Mouse (Mus musculus) CD4-positive helper T cell, adult 2 months (primary cell): ENCODE results near the gene Gsk3a.
A peak's percentile ranks its signal among the peaks of the same experiment; 100 is the strongest.
"Not testable (repeated sequence)": the region's sequence is repeated elsewhere in the genome, so short reads cannot be mapped to it uniquely, and the experiment has no call there.

ENCODE experiments used
- DNase-seq: peaks from one replicate; pipeline ENCODE4 v3.0.0-alpha.2; 2012; ENCODE audit warnings: low read depth, missing footprints, low spot score

The Gsk3a gene

DNA sequence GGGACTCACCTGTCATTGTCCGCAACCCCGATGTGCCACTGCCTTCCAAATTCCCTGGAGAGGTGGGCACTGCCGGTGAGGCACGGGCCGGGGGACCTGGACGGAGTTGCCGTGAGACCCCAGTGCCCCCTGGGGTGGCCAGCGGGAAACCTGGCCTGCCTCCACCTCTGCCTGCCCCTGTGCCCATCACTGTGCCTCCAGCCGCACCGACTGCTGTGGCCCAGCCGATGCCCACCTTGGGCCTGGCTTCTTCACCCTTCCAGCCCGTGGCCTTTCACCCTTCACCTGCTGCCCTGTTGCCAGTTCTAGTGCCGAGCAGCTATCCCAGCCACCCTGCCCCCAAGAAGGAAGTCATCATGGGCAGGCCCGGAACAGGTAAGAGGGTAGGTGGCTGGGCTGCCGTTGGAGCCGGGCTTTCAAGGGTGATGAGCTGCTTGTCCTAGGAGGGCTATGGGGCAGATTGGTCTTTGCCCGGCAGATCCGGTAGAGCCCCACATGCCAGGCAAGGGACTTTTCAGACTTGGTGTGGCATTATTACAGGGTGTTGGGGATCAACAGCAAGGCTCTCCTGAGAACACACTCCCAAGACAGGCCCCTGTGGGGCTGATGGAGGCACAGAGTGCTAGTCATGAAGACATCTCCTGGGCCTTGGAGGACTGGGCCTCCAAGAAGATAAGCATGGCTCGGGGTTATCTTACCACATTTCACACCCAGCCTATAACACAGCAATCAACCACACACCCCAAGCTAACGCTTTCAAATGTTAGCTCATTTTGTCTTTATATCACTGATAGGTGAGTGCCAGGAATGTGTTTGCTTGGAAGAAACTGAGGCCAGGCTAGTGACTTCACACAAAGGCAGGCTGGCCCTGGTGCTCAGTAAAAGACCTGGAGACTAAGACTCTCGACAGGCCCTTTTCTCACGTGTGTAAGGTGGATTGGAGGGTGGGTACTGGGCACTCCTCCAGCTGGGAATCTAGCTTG lies 35.9 kb upstream of the Gsk3a start:
- no peak for DNase-seq

DNA sequence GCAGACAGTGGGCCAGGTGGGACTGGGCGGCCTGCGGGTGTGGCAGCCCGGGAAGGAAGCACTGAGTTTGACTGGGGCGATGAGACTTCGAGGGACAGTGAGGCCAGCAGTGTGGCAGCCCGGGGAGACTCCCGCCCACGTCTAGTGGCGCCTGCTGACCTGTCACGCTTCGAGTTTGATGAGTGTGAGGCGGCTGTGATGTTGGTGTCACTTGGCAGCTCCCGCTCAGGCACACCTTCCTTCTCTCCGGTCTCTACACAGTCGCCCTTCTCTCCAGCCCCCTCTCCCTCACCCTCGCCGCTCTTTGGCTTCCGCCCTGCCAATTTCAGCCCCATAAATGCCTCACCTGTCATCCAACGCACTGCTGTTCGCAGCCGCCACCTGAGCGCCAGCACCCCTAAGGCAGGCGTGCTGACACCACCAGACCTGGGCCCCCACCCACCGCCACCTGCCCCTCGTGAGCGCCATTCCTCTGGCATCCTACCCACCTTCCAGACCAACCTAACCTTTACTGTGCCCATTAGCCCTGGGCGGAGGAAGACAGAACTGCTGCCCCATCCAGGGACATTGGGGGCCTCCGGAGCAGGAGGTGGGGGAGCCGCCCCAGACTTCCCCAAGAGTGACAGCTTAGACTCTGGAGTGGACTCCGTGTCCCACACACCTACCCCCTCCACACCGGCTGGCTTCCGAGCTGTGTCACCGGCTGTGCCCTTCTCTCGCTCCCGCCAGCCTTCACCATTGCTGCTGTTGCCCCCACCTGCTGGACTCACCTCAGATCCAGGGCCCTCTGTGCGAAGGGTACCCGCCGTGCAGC lies 35.0 kb upstream of the Gsk3a start:
- no peak for DNase-seq

DNA sequence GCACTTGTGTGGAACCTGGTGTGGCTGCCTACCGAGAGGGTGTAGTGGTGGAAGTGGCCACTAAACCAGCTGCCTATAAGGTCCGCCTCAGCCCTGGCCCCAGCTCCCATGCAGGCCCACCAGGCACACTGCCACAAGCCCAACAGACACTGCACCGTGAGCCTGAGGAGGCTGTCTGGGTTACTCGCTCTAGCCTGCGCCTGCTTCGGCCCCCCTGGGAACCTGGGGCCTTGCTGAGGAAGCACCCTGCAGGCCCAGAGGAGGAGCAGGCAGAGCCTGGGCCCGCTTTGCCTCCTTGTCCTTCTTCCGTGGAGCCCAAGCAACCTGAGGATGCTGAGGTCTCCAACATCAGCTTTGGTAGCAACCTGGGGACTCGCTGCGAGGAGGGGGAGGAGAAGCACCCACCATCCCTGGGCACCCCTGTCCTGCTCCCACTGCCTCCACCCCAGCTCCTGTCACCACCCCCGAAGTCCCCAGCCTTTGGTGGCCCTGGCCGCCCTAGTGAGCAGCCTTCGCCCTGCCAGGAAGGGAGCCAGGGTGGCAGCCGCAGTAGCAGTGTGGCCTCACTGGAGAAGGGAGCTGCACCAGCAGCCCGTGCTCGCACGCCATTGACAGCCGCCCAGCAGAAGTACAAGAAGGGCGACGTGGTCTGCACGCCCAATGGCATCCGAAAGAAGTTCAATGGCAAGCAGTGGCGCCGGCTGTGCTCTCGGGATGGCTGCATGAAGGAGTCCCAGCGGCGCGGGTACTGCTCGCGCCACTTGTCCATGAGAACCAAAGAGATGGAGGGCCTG lies 34.2 kb upstream of the Gsk3a start:
- no peak for DNase-seq

DNA sequence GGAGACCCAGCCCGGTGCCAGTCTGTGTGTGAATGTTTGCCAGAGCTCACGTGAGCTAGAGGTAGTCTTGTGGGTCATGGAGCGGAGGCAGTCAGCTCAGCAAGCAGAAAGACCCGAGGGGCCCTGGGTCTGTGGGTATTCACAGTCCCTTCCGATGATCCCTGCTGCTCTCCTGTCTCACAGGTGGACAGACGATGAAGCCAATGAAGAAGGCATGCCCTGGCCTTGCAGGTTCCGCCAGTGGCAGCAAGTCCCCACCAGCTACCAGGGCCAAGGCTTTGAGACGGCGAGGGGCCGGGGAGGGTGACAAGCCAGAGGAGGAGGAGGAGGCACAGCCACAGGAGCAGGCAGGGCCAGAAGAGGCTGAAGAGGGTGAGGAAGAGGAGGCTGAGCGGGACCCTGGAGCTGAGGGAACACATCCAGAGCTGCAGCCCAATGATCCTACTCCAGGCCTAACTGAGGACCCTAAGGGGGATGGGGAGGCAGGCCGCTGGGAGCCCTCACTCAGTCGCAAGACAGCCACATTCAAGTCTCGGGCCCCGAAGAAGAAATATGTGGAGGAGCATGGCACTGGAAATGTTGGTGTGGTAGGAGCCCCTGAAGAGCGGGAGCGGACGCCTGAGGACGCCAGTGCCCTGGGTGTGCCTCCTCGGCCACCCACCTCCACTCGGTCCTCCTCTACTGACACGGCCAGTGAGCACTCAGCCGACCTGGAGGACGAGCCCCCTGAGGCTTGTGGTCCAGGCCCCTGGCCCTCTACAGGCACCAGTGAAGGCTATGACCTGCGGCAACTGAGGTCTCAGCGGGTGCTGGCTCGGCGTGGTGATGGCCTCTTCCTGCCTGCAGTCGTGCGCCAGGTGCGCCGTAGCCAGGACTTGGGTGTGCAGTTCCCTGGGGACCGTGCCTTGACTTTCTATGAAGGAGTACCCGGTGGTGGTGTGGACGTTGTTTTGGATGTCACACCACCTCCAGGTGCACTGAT lies 33.3 kb upstream of the Gsk3a start:
- DNase-seq: no peak

DNA sequence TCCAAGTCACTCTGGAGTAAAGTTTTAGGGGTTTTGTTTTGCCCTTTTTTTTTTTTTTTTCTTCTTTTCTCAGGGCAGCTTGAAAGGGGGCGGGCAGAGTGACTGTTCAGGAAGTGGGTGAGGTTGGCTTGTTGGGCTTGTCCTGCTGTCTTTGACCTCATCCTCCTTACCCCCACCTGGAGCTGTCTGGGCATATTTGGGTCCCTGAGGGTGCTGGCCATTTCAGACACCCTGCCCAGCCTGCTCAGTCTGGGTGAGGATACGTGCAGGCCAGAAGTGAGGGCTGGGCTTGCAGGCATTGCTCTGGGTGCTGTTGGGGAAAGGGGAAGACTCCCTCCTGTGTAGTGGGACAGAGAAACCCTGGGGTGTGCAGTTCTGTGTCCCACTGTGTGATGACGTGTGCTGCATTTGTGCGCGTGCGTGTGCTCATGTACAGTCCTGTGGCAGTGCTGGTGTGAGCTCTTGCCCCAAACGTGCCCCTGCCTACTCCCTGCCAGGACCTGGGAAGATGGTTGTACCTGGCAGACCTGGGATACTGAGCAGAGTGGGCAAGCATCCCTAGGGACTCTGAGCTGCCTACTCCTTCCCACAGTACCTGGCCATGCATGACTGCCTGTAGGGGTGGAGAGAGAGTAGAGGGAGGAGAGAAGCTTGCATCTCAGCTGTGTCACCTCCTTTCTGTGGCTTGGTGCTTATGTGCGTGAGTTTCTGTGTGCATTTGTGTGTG lies 32.1 kb upstream of the Gsk3a start:
- DNase-seq: peak; percentile 61

DNA sequence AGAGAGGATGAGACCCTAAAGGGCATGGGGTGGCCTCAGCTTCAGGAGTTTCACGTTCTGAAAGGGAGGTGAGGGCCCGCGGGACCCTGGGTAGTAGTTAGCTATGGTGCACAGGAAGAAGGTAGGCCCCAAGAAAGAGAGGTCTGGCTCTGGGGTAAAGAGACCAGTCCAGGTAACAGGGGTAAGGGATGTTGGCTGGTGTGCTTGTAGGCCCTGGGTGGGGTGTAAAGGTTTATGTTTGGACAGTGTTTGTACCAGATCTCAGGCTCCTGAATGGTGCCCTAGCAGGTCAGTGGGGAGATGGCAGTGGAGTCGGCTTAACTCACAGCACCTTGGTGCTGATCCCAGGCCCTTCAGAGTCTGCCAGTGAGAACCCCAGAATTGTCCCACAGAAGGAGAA lies 31.4 kb upstream of the Gsk3a start:
- DNase-seq: peak; percentile 48

DNA sequence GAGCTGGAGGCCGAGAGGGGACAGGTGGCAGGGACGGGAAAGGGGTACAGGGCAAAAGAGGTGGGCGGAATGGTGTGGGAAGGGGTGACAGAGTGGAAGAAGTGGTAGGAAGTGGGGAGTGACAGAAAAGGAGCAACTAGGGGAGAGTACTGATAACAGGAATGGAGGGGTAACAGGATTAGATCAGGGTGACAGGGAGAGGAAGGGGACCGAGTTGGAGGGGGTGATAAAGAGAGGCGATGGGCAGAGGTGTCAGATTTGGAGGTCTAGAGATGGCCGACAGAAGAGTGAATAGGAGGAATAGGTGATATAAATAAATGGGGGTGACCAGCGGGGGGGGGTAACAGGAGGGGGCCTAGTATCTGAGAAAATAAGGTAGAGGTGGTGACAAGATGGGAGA lies 30.9 kb upstream of the Gsk3a start:
- no peak for DNase-seq

DNA sequence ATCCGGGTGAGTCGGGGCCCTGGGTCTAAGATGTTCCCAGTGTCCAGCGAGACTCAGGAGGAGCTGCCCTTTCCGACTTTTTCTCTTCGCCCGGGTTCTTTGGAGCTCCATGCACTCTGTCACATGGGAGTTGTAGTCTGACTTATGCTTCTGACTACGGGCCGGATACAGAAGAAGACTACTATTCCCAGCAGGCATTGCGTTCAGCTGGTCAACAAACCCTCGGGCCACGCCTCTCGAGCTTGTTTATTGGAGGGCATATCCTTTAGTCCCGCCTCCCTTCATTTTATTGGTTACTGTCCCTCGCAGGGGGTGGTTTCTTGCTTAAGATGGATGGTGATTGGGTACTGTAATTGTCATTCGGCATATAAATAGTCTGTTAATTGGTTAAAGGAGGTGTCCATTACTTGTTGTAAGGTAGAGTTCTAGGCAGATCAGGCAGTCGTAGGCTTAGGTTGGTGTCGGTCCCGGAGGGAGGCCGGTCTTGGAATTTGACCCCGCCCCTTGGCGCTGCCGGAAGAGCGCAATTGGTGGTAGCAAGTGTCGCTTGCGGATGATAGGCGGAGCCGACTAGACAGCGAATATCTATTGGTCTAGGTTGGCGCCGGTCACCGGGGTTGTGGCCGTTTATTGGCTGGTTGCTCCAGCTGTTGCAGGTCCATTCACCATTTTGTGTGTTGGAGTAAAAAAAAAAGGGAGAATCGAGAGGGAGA lies 30.3 kb upstream of the Gsk3a start:
- DNase-seq: peak; percentile 100

DNA sequence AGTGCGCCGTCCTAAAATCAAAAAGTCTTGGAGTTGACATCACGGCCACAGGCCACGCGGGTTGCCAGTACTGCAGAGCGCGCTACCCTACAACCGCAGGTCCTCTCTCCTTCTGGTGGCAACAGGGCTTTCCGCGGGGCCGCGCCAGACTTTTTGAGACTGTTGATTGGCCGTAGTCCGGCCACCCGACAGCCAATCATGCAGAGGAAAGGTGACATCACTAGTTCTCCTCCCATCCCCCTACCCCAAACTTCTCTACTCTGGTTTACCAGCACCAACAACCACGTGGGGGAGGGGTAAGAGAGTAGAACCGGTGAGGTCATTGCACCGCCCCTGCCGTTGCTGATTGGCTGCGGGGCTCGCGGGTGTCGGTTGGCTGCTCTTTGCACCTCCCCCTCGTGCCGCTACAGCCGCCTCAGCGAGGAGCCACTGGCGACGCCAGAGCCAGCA lies 29.7 kb upstream of the Gsk3a start, which contains the start of gene Cic:
Gene Cic, plus strand, starts transcription at position 404 of the 450 bp plus-strand sequence.
- peak; percentile 99 for DNase-seq

DNA sequence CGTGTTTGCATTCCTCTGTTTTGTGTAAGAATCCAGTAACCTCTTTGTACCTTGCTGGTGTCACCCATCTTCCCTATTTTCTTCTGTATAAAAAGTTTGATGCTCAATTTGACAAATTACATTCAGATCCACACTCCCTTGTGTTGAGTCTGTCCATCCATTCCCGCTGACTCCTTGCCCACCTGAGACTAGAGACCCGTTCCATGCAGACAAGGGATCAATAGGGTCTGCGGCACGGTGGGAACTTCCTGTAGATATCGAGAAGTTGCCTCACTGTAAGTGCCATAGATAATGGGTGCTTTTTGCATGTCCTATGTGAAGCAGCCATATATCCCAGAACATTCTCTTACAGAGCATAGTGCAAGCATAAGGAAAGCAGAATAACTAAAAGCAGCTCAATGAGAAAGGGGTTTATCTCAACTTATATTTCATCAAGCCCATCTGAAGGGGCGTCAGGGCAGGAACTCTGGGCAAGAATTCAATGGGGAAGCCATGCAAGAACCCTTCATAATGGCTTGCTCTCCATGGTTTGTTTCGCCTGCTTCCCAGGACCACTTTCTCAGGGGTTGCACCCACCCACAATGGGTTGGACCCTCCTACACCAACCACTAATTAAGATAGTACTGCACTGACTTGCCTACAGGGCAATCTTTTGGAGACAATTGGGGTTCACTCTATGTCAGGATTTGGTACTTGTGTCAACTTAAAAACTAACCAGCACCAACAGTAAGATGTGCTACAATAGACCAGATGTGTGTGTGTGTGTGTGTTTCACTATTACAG lies 28.7 kb upstream of the Gsk3a start:
- DNase-seq: no peak

DNA sequence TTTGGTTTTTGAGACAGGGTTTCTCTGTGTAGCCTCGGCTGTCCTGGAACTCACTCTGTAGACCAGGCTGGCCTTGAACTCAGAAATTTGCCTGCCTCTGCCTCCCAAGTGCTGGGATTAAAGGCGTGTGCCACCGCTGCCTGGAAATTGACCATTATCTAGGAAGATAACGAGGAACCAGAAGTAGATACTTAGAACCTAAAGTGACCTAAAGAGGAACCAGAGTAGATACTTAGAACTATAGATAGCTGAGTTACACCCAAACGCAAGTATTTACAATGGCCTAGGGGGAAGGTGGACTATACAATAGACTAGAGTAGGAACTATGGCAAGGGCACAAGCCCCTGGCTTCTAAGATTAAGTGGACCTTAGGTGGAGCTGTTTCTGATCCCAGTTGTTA lies 28.1 kb upstream of the Gsk3a start:
- not testable (repeated sequence) for DNase-seq

DNA sequence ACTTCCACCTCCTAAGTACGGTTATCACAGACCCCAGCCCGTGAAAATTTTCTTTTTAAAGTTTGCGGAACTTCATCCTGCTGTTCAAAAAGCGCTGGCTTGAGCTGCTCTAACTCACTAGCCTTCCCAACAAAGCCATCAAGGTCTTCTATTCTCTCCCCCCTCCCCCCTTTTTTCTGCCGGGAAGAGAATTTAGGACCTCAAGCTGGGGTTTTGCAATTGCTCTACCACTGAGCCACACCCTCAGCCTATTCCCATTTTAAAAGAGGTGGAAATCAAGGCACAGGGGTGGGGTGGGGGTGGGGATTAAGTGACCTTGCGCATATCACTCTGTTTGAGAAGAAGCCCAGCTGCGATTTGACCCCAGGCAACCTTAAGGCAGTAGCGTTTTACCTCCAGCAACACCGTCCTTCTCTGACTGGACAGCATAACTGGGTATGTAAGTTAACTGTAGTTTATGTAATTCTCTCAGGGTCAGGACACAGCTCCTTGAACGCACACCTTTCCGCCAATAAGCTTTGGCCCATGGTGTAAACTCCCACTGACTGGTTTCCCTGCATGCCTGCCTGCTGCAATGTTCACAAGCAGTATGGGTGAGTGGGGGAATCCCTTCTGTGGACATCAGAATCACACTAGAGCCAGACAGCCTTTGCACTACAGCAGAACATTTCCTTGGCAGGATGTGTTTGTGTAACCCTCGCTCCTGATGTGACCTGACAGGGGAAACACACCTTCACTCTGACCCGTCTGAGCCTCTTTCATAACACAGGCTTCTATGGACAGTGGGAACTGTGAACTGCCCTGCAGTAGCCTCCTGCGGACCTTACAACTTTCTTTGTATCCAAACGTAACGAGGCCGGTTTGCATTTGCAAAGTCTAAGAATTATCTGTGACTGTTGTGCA lies 26.6 kb upstream of the Gsk3a start:
- DNase-seq: no peak

DNA sequence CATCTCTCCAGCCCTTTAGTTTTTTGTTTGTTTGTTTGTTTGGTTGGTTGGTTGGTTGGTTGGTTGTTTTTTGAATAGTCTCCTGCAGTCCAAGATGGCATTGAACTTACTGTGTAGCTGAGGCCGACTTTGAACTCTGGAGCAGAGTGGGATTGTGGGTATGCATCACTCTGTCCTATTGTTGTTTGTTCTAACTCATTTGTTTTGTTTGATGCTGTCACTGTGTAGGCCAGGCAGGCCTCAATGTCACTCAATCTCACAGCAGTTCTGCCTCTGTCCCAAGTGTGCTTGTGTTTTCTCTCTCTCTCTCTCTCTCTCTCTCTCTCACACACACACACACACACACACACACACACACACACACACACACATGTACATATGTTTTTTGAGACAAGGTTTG lies 24.2 kb upstream of the Gsk3a start:
- no peak for DNase-seq

DNA sequence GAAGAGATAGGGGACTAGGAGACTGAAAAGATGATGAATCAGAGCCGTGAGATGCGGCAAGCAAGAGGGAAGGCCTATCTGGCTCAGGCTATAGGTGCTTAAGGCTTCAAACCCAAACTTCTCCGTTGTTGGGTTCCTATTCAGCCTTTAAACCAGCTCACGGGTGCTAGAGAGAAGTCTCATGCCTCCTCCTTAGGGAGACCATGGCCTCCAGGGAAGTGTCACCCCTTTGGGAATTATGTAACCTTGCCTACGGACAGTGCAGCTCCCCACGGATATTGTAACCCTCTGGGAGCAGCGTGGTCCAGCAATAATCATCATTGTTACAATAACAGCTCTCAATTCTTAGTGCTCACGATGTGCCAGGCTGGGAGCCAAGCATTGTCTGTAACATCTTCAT lies 14.2 kb upstream of the Gsk3a start:
- DNase-seq: no peak

DNA sequence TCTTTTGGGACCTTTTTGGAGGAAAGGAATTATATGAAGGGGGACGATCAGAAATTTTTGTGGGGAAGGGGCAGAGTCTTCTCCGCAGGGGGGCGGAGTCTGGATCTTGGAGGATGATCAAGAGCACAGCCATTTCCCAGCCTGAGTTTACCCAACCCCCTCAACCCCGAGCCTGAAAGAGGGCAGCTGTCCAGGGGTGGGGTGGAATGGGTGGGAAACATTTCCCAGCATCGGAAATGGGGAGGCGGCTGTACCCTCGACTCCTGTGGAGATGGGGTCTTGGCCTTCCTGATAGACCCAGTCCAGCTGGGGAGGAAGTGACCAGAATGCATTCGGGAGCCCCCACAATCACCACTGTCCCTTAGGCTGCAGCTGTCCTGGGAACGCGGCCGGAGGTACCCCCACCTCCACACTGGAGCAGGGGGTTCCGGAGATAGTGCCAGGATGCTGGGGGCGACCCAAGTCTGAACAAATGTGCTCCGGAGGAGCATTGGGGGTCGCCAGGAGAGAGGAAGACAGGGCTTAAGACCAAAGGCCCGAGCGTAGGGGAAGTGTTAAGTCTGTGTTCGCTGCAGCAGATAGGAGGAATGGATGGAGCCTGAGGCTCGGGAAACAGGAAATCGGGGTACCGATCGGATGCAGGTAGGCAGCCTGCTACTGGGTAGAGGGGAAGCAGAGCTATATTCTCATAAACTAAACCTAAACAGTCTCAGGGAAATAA lies 13.6 kb upstream of the Gsk3a start:
- DNase-seq: peak; percentile 45

DNA sequence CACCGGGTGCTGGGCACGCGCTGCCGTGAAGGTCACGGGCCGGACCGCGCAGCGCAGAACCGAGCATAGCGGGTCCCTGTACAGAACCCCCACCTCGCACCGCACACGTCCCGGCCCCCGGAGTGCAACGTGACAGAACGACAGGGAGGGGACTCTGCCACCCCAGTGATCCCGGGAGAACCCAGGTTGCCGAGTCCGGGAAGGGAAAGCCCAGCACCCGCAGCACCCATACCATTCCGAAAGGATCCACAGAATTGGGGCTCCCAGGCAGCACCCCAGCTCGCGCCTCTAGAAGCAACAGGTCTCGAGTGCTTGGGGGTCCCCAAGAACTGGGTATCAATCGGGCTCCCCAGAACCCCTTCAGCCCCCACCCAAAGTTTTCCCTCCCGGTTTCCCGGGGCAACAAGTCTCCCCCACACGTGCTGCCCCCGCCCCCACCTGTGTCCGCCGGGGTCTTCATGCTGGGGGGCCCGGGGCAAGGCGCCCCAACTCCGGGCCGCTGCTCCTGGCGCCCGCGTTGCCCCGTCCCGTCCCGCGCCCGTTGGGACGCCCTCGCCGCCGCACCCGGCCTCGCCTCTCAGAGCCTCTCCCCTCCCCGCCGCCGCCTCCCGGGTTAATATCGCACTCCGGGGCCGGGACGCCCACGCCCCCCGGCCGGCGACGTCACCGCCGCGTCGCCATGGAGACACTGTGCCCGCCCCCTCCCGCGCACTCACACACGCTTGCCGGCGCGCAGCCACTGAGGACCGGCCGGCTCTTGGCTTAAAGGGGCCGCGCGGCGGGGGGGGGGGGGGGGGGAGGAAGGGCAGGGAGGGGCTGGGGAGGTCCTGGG lies 12.7 kb upstream of the Gsk3a start, which contains the start of gene Erf:
Gene Erf, minus strand, starts transcription at position 621 of the 832 bp plus-strand sequence.
- DNase-seq: peak; percentile 97
